Mouse (Mus musculus) liver, embryonic 14.5 days (tissue): ENCODE results near the gene Naif1. TPM values are rescaled to one million over a fixed set of nuclear protein-coding genes. Genes with fewer than 3 reads are reported as not detected.
A peak's percentile ranks its signal among the peaks of the same experiment; 100 is the strongest.

ENCODE experiments used
- ATAC-seq: fragments of 200-750 bp; cut with Nextera tagmentation; 2 replicates; pipeline ENCODE4 v1.8.0; 2017; ENCODE audit warnings: moderate number of reproducible peaks, mild to moderate bottlenecking, moderate library complexity; ENCODE audit not compliant: insufficient read depth
- DNase-seq, 3 experiments: peaks; one replicate each; pipeline ENCODE4 v3.0.0-alpha.2; 2012 to 2013; ENCODE audit warnings: low read depth in 3 of 3, low spot score in 3 of 3
- H3K27ac ChIP-seq: fragments of 300-500 bp; sonication (generic); 2 replicates; pipeline ENCODE4 v1.5.1; 2014; ENCODE audit warnings: moderate library complexity, mild to moderate bottlenecking, control low read depth, inconsistent platforms
- H3K27me3 ChIP-seq: fragments of 300-500 bp; sonication (generic); 2 replicates; pipeline ENCODE4 v1.6.1; 2014; ENCODE audit warnings: mild to moderate bottlenecking, low read length, moderate library complexity; ENCODE audit not compliant: control insufficient read depth, insufficient read depth
- H3K36me3 ChIP-seq: fragments of 300-500 bp; sonication (generic); replicated peaks from 2 replicates; pipeline ENCODE4 v1.6.1; 2014; ENCODE audit warnings: low read depth; ENCODE audit not compliant: control insufficient read depth, insufficient read depth
- H3K4me1 ChIP-seq, 2 experiments: fragments of 200-500 bp in 1 of 2; fragments of 300-500 bp in 1 of 2; sonication (generic) in 1 of 2; replicated peaks; 2 replicates each; pipeline ENCODE4 v1.6.1; 2012 to 2014; ENCODE audit warnings: antibody characterized with exemption in 1 of 2, inconsistent platforms in 1 of 2, low read length in 1 of 2; ENCODE audit not compliant: control insufficient read depth in 2 of 2, insufficient read depth in 2 of 2
- H3K4me2 ChIP-seq: fragments of 300-500 bp; sonication (generic); 2 replicates; pipeline ENCODE4 v1.6.1; 2014; ENCODE audit warnings: low read depth, mild to moderate bottlenecking, control low read depth, moderate library complexity
- H3K4me3 ChIP-seq, 2 experiments: fragments of 200-500 bp in 1 of 2; fragments of 300-500 bp in 1 of 2; sonication (generic) in 1 of 2; 2 replicates each; pipeline ENCODE4 v1.5.1; 2012 to 2014; ENCODE audit warnings: low read depth in 2 of 2, low read length in 2 of 2, mild to moderate bottlenecking in 2 of 2, control low read depth in 1 of 2, inconsistent platforms in 1 of 2, moderate library complexity in 1 of 2; ENCODE audit not compliant: insufficient read depth in 1 of 2
- H3K9ac ChIP-seq: fragments of 300-500 bp; sonication (generic); replicated peaks from 2 replicates; pipeline ENCODE4 v1.6.1; 2014; ENCODE audit warnings: mild to moderate bottlenecking, control low read depth, moderate library complexity
- H3K9me3 ChIP-seq: fragments of 300-500 bp; sonication (generic); 2 replicates; pipeline ENCODE4 v1.6.1; 2016; ENCODE audit warnings: low read length, mixed read lengths; ENCODE audit not compliant: control insufficient read depth
- CTCF ChIP-seq: IDR thresholded peaks from 2 replicates; pipeline ENCODE4 v1.5.1; 2016; ENCODE audit warnings: antibody characterized with exemption, low read depth, control low read depth
- EP300 ChIP-seq: IDR thresholded peaks from 2 replicates; pipeline ENCODE4 v1.6.1; 2016; ENCODE audit warnings: antibody characterized with exemption, low read depth
- WGBS: fragments of 180-500 bp; shearing (Covaris S2); extraction: QIAGEN DNeasy Blood & Tissue Kit; methylation state at CpG from one replicate; pipeline ENCODE4 v1.1.7; 2014; ENCODE audit not compliant: insufficient replicate concordance; 5-methylcytosine and 5-hydroxymethylcytosine counted together
- polyA plus RNA-seq, 2 experiments: library from polyadenylated mRNA; depleted of rRNA in 1 of 2; stranded (reverse) in 1 of 2; unstranded in 1 of 2; fragments of >200 nt; fragmentation: Nextera tagmentation in 1 of 2; extraction: Ambion mirVana in 1 of 2; gene quantifications; 2 replicates each; pipeline versions ENCODE4 v1.2.1 to v1.2.3; 2012 to 2014

Gene Naif1
- polyA plus RNA-seq, 2 experiments, result 1.4 to 1.6 TPM

- H3K4me1 ChIP-seq, result peaks cover 0 to 6% of the 10 kb centered on the region in 2 experiments; a peak in 2 of 4 replicates
- WGBS, result 66% methylated on average over 9 of the region's 9 CpGs
- no peaks in the 10 kb centered on the region for H3K36me3 ChIP-seq
- H3K9me3 ChIP-seq, result no peaks in the 10 kb centered on the region
- TF ChIP-seq EP300 (no peak), CTCF (peak; percentile 38)
- no peak overlapping the region for H3K27ac ChIP-seq
- no peak overlapping the region for H3K4me3 ChIP-seq
- no peak overlapping the region for H3K4me2 ChIP-seq
- no peak overlapping the region for H3K9ac ChIP-seq
- DNase-seq (no peak), ATAC-seq (no peak)
- no peaks in the 10 kb centered on the region for H3K27me3 ChIP-seq
These were observed 33.1 kb downstream of the Naif1 start for GRCm38 (mm10) chr2:32483179-32483875.

DNA sequence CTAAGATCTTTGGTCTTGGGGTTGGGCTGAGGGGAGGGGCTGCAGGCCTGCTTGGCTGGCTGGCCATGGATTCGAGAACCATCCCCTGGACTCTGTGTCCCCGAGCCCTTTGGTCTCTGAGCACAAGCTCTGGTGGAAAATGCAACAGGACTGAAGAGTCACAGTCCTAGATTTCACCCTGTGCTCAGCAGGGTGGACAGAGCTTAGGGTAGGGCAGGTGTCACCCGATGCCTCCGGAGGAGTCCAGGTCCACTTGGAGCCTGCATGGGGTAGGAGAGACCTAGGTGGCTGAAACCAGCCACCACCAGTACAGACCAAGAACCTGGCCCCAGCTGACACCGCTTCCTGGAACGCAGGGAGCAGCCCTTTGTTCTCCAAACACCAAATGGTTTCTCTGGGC, 34.7 kb downstream of the Naif1 start:
- no peaks in the 10 kb centered on the region for H3K9me3 ChIP-seq
- WGBS, result 70% methylated on average over 6 of the region's 6 CpGs
- no peak overlapping the region for H3K4me3 ChIP-seq
- H3K36me3 ChIP-seq, result no peaks in the 10 kb centered on the region
- TF ChIP-seq CTCF, result no peak
- TF ChIP-seq EP300, result no peak
- no peaks in the 10 kb centered on the region for H3K27me3 ChIP-seq
- no peak for ATAC-seq
- DNase-seq, result no peak
- H3K9ac ChIP-seq, result no peak overlapping the region
- H3K27ac ChIP-seq, result no peak overlapping the region
- no peak overlapping the region for H3K4me2 ChIP-seq
- H3K4me1 ChIP-seq, result peaks cover 0 to 6% of the 10 kb centered on the region in 2 experiments; a peak in 2 of 4 replicates

- Histone ChIP-seq H3K27ac (no peak overlapping the region), H3K27me3 (no peaks in the 10 kb centered on the region), H3K4me1 (peaks cover 0 to 6% of the 10 kb centered on the region in 2 experiments; a peak in 2 of 4 replicates), H3K4me2 (no peak overlapping the region), H3K36me3 (no peaks in the 10 kb centered on the region), H3K9me3 (no peaks in the 10 kb centered on the region), H3K9ac (no peak overlapping the region), H3K4me3 (no peak overlapping the region)
- WGBS, result 79% methylated on average over 4 of the region's 4 CpGs
- no peak for ATAC-seq
- DNase-seq, result no peak
- no peak for TF ChIP-seq EP300
- TF ChIP-seq CTCF, result no peak
These were observed 35.5 kb downstream of the Naif1 start for GRCm38 (mm10) chr2:32485751-32486150.

GRCm38 (mm10) chr2:32486155-32486554, 35.9 kb downstream of the Naif1 start:
- peaks cover 0 to 6% of the 10 kb centered on the region in 2 experiments; a peak in 2 of 4 replicates for H3K4me1 ChIP-seq
- no peak overlapping the region for H3K4me3 ChIP-seq
- no peak for DNase-seq
- no peak overlapping the region for H3K9ac ChIP-seq
- H3K27me3 ChIP-seq, result no peaks in the 10 kb centered on the region
- no peaks in the 10 kb centered on the region for H3K9me3 ChIP-seq
- no peak overlapping the region for H3K4me2 ChIP-seq
- TF ChIP-seq EP300, result no peak
- no peak for TF ChIP-seq CTCF
- no peaks in the 10 kb centered on the region for H3K36me3 ChIP-seq
- no peak overlapping the region for H3K27ac ChIP-seq
- 0 out of 2 replicates have a peak, but pooled peaks have one; percentile 42 for ATAC-seq
- WGBS, result 57% methylated on average over 9 of the region's 9 CpGs

- DNase-seq (peak; percentile 72 to 77 (median 75)), ATAC-seq (peak; percentile 62)
- under 1% methylated on average over 6 of the region's 6 CpGs for WGBS
- Histone ChIP-seq H3K27ac (no peak overlapping the region), H3K27me3 (no peaks in the 10 kb centered on the region), H3K9me3 (no peaks in the 10 kb centered on the region), H3K4me3 (no peak overlapping the region), H3K36me3 (no peaks in the 10 kb centered on the region), H3K4me2 (no peak overlapping the region), H3K4me1 (peaks cover 0 to 6% of the 10 kb centered on the region in 2 experiments; a peak in 2 of 4 replicates), H3K9ac (no peak overlapping the region)
- TF ChIP-seq EP300 (no peak), CTCF (peak; percentile 92)
These were observed 36.9 kb downstream of the Naif1 start for GRCm38 (mm10) chr2:32487124-32487623.
